Mouse (Mus musculus): ENCODE results near the gene 9930022D16Rik. TPM values are rescaled to one million over a fixed set of nuclear protein-coding genes. Genes with fewer than 3 reads are reported as not detected.

The 9930022D16Rik gene
- total RNA-seq, 2 experiments from 2014 or later: not detected

DNA sequence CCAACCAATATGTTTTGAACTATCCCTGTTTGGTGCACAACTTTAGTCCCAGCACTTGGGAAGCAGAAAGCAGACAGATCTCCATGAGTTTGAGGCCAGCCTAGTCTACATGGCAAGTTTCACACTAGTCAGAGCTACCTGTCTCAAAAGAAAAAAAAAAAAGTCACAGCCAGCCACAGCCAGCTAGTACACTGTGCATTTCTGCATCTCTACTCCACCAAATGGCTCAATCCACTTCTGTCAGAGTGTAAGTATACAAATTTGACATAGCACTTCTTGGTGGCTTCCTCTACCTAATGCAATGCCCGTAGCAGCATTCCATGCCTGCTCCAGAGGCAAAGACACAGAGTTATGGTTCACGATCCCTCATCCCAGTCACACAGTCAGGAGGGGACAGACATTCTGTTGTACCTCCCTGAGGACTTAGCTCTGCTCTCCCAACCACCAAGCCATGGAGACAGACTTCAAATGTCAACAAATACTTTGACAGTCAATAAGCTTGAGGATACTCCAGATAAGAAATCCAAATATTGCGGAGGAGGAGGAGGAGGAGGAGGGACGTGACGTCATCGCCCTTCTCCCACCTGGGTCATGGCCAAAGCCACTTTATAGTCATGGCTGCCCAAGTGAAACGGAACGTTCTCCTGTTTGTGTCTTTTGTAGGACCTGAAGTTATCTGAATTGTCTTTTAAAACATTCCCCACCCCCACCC, 3.1 kb downstream of the 9930022D16Rik start:
- no peak for DNase-seq

DNA sequence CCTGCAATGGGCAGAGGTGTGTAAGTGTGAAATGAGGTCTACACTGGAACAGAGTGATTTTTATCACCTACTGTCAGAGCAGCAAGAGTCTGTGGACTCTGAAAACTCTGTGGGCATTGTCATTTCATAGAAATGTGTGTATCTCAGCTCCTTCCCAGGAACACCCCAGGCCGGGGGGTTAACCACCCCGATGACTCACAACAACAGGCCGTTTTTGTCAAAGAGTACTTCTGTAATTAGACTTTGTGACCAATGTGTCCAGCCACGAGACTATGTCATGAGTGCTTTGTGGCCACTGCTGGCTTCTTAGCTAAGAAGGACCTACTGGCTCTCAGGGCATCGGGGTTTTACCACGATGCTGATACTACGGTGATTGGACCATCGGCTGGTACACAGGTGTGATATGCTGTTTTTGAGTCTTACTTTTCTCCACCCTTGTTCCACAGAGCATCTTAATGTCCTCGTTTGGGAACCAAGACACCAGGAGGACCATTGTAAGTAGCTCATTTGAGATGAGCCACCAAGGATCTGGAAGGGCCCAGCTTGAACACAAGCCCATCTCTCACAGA, 3.8 kb downstream of the 9930022D16Rik start:
- DNase-seq: no peak

DNA sequence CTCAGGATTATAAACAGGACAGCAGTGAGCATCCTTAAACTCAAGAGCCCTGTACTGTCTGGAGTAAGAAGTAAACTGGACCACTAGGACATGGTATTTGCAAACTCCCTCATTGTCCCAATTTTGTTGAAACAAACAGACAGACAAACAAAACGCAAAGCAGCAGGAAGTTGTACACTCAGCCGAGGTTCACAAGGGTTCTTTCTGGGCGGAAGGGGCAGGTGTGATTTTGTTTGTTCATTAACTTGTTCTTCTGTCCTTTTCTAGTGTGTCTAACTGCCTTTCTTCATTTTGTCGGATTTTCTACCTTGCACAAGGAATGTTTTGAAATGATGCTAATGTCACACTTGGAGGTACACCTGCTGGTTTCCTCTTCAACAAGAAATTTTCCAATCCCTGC, 5.7 kb downstream of the 9930022D16Rik start:
- no peak for DNase-seq

DNA sequence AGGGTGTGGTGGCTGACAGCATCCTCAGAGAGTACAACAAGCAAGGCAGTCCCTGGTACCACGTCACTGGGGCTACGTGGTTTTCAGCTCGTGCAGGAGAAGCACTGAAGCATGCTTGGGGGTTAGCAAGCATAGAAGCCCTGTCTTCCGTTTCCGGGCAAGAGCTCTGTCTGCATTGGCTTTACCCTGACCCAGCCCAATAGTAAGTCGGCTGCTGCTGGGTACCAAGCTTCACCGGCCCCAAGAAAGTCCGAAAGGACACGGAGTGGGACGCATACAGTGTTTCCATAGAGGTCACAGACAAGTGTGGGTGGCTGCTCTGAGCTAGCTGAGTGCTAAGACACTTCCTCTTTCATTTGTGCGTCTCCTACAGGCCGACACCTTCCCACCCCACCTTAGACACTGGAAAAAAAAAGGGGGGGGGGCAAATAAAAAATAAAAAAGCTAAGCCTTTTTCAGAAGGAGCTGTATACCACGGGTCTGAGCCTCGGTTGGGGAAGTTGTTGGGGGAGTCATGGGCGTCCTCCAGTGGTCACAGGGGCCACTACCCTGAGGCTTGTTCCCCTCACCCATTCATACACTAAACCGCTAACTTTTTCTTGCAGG, 6.3 kb downstream of the 9930022D16Rik start:
- no peak for DNase-seq

DNA sequence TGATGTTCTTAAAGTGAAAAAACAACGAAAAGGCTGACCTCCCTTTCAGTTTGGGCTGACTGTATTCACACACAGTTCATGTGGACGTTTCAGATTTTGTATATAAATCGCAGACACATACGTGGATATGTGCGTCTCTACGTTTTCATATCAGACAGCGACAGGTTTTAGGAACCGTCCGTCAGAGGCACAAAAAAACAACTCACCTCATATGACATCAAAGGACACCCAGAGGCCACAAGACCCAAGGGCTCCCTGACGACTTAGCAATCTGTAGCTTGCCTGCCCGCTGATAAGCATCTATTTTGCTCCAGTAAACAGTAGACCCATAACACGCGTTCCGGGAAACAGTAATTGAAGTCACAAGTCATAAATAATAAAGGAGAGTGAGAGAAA, 6.8 kb downstream of the 9930022D16Rik start:
- DNase-seq: no peak

DNA sequence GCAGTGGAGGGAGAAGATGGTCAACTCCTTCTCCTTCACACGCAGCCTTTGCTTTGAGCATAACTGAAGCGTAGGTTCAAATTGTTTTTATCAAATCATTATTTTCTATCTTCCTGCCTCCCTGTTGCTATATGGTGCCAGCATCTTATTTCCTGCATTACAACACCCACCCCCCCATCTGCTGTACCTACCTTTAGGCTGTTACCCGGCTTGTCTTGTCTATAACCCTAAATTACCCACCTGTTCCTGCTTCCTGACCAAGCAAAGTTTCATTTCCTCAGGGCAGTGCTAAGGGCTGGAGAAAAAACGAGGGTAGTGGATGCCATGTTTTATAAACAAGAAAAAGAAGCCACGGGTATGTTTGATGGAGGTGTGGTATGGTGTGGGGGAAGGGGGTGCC, 7.5 kb downstream of the 9930022D16Rik start:
- no peak for DNase-seq

DNA sequence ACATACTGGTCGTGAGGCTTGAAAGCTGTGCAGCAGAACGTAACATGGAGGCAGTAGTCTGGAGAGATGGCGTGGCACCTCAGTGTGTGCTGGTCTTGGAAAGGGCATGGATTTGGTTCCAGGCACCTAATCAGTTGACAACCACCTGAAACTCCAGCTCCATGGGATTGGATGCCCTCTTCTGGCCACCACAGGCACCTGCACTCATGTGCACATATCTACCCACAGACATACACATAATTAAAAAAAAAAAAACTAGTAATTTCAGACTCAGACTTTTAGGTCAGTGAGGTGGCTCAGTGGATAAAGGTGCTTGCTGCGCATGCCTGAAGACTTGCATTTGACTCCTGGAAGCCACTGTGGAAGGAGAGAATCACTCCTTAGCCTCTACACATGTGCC, 8.5 kb downstream of the 9930022D16Rik start:
- DNase-seq: no peak

DNA sequence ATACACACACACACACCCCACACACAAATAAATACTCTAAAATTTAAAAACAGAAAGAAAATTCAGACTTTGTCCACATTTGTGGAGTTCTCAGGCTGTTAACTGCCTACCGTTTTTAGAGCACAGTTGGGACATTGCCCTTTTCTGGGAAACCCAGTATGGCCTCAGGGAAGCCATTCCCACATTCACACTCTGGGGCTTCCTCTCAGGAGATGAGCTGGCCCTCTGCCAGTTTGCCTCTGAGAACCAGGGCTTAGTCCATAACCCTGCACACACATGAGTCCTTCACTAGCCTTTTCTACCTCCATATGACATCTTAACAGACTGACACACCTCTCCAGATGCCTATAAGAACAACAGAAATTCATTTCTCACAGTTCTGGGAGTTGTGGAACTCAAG, 9.6 kb downstream of the 9930022D16Rik start:
- no peak for DNase-seq

DNA sequence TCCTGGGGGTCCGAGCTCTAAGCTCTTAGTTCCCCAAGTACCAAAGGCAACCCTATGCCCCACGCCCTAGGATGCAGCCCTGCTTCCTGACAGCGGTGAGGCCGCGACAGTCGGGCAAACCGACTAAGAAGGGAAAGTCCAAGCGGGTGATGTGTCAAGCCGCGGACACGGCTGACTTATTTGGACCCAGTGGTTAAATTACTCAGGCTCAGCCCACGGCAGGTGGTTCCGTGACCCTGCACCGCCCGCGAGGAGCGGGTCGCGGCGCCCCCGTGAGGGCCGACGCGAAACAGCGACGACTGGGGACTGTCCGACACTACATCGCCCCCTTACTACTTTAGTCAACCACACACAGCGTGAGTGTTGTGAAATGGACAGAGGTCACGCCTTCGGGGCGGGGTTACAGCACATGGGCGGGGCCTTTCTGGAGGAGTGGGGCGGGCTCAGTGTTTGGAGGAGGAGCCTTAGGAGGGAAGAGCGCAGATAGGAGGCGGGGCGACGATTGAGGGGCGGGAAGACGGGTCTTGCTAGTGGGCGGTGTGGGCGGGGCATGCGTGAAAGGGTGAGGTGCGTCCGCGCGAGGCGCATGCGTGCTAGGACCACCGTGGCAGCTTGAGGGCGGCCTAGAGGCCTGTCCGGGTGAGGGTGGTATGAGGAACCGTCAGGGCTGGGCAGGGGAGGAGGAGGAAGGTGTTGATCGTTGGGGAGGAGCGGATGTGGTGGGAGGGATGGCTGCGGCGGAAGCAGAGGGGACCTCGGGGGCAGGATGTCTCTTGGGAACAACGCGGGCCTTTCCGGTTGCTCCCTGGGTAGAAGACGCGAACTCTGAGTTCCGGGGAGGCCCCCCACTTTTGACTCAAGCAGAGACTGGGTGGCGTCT, 11.9 kb downstream of the 9930022D16Rik start, which contains the start of gene Amz2:
TSS of gene Amz2 (plus strand) at position 555 of the 880 bp plus-strand sequence.
- peak; percentile 99 for DNase-seq

DNA sequence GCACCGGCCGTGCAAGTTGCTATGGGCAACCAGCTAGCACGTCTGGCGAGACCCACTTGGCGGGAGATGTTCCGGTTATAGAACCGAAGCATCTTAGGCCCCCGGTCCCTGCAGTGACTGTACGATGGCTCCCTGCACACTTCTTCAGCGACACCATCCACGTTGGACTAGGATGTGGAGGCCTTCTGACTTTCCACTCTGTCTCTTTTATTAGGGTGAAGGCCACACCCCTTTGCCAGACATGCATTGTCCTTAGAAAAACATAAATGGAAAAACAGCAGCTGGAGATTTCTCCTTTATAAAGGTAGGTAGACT, 12.5 kb downstream of the 9930022D16Rik start:
- DNase-seq: no peak

DNA sequence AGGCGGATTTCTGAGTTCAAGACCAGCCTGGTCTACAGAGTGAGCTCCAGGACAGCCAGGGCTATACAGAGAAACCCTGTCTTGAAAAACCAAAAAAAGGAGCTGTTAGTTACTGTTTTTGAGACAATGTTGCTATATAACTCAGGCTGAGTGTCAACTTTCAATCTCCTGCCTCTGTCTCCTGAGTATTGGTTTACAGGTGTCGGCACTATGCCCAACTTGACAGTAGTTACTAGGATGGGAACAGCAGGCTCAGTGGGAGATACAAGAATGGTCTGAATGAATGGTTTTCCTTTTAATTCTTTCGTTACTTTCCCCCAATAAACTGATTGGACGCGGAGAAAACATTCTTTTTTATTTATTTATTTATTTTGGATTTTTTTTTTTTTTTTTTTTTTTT, 13.6 kb downstream of the 9930022D16Rik start:
- no peak for DNase-seq

DNA sequence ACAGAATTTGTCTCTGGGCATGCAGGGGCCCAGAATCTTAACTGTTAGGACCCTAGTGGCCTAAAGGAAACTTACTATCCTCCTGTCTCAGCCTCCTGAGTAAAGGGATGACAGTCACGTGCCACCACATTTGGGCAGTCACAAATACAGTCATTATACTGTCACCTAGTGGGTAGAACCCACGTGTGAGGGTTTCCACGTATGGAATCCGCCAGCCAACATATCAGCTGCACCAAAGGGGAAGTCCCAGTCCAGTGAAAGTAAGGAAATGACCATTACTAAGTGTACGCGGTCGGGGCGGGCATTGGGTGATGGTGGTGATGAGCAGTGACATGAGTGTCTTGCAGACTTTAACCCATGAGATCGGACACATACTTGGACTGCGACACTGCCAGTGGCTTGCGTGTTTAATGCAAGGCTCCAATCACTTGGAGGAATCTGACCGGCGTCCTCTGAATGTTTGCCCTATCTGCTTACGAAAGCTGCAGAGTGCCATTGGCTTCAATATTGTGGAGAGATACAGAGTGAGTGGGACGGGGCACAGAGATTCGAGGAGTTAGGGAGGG, 20.6 kb downstream of the 9930022D16Rik start:
- no peak for DNase-seq

DNA sequence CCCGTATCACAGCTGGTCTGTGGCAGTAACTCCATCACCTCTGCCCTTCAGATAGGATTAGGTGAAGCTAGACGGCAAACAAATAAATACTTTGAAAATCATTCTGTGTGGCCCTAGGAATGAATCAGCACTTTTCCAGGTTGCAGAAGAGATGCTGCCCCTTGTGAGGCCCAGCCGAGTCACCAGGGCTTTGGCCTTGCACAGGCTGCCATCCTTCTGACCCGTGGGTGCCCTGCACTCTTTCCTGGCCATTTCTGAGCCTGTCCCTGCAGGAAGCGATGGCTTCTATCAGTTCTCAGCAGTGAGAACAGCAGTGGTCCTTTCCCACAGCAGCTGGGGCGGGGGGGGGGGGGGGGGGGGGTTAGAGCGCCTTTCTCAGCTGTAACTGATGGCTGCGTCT, 23.2 kb downstream of the 9930022D16Rik start:
- no peak for DNase-seq

DNA sequence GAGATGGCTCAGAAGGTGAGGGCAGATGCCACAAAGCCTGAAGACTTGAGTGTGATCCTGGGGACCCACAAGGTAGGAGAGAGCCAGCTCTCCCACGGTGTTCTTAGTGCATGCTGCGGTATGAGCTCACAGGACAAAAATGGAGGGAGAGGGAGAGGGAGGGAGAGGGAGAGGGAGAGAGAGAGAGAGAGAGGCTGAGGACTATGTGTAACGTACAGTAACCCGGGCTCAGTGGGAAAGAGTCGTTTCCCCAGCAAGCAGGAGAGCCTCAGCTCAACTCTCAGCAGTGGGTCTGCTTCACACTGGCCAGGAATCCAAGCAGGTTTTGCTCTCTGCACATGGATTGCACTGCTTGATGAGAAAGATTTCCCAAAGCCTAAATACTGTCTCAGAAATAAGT, 25.5 kb downstream of the 9930022D16Rik start:
- DNase-seq: peak; percentile 7

DNA sequence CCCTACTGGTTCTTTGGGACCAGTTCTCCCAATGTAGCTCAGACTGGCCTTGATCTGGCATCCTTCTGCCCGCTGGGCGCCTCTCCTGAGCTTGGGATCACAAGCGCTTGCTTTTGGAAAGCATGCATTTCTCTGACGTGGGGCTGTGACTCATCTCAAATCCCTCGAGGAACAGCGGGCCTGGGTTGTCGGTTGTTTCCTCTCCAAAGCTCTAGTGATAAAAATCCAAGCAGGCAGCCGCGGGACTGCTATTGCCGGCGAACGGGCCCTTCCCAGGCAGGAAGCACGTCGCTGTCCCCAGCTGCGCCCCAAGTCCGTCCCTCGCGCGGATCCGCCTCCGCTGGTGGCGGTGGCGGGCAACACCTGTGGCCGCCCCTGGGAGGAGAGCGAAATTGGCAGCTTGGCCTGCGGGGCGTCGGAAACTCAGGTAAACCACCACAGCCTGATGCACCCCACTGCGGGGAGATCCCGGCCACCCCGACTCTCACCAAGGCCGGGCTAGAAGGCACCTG, 26.2 kb downstream of the 9930022D16Rik start:
- peak; percentile 85 for DNase-seq

DNA sequence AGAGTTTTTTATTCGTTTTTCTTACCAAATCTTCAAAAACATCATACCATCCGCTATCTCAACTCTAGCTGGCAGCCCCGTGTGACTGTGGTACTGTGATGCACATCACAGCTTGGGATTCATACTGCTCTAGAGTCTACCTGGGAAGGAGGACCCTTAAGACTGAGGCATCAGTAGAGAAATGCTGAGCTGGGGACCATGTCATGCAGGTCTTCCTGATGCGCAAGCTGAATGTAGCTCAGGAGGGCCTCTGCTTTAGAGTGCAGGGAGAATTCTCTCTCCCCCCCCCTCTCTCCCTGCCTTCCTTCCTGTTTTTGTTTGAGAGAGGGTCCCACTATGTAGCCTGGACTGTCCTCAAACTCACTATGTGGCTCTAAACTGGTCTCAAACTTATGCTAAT, 26.9 kb downstream of the 9930022D16Rik start:
- no peak for DNase-seq

DNA sequence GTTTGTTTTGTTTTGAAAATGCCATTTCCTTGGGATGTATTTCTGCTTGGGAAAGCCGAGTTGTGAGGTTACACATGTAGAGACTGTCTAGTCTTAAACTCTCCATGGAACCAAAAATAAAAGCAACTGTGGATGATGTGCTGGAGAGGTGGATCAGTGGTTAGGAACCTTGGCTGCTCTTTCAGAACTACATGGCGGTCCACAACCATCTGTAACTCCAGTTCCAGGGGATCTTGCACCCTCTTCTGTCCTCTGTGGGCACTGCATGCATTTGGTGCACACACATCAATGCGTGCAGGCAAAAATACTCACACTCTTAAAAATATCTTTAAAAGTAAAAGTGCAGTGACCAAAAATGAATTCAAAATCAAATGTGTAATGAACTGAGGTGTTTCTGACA, 27.4 kb downstream of the 9930022D16Rik start:
- peak; percentile 56 for DNase-seq

DNA sequence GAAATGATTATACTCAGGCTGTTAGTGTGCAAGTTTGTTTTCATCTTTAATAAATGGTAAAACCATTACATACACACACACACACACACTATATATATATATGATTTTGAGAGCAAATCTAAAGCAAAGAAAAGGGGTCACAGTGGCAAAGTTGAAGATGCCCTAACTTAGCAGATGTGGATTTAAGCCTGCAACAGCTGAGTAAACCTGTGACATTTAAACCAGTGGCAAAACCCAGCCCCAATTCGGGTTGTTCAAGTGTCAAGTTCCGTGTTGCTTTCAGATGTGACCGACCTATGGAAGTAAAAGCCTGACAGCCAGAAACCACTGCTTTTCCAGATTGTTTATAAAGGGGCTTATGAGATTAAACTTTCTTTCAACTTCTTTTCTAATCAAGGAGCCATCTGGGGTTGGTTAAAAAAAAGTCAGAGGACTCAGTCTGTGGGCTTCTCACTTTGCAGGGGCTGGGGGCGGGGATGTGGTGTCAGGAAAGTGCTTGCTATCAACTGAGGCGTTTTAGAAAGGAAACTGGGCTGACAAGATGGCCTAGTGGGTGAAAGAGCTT, 28.5 kb downstream of the 9930022D16Rik start:
- no peak for DNase-seq

DNA sequence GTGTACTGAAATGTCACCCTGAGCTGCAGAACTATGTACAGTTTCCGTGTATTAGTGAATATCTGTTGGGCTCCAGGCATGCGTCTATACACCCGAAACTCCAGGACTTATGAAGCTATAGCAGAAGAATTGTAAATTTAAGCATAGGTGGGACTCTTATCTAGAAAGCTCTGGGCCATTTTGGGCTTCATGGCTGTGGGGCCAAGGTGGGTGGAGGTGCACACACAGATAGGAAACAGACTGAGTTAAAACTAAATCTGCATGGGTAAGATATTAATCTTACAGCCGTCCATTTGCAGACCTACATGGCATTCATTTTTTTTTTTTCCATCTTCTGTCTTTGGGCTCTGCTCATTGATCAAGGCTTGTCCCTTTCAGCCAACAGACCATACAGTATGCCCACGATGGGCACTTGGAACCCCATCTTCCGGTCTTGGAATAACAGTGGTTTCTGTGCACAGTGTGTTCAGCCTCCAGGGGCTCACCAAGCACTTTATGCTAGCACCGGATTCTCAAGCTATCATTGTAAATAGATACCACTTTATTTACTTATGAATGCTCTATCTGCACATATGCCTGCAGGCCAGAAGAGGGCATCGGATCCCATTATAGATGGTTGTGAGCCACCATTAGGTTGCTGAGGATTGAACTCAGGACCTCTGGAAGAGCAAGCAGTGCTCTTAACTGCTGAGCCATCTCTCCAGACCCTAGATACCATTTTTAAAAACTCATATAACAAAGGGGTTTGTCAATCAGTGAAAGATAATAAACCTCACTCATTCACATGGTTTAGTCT, 29.9 kb downstream of the 9930022D16Rik start:
- DNase-seq: no peak

DNA sequence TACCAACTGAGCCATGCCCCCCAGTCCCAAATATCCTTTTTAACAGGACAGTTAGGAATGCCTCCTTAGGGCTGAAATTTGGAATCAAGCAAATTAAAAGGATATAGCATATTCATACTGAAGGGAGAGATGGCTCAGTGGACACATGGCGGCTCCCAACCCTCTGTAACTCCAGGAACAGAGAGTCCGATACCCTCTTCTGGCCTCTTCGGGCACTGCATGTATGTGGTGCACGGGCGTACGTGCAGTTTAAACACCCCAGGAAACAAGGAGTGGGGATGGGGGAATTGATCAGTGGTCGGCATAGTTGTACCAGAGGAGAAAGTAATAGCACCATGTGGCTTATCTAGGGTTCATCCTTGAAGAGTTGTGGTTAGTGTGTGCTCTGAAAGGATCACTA, 30.9 kb downstream of the 9930022D16Rik start:
- DNase-seq: peak; percentile 38

DNA sequence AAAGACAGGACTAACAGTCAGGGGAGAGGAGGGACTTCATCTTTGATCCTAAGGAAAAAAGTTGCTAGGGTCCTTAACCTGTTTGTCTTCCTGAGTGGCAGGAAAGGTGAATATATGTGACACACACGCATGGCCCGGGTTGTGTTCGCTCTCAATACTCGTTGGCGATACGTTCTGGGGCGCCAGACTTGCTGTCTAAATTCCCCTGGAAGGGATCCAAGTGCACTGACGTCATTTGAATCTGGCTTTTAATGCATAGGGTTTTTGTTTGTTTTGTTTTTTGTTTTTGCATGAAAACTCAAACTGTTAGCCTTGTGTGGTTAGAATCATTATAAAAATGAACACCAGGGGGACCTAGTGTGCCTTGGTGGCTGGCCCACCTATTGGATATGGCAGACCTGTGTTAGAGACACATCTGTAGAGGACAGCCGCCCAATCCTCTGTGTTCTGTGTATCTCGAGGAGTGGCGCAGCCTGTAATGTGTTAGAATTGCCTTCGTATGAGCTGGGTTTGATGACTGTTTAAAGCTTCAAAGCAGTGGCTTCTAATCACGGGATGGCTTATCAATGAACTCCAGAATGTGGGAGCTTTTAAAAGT, 31.8 kb downstream of the 9930022D16Rik start:
- DNase-seq: peak; percentile 28
